Mouse (Mus musculus) neural tube, embryonic 15.5 days (tissue): Measurements from ENCODE around the gene Ccdc96. TPM values are rescaled to one million over a fixed set of nuclear protein-coding genes. Genes with fewer than 3 reads are reported as not detected.

ENCODE experiments used
- ATAC-seq: fragments of 200-750 bp; cut with Nextera tagmentation; 2 replicates; pipeline ENCODE4 v1.8.0; 2017; ENCODE audit warnings: mild to moderate bottlenecking, moderate TSS enrichment, moderate library complexity; ENCODE audit not compliant: low FRiP score
- H3K27ac ChIP-seq: fragments of 300-500 bp; sonication (generic); replicated peaks from 2 replicates; pipeline ENCODE4 v1.5.1; 2015; ENCODE audit warnings: mild to moderate bottlenecking, inconsistent platforms
- H3K27me3 ChIP-seq: fragments of 300-500 bp; sonication (generic); replicated peaks from 2 replicates; pipeline ENCODE4 v1.6.1; 2015; ENCODE audit warnings: inconsistent platforms
- H3K36me3 ChIP-seq: fragments of 300-500 bp; sonication (generic); 2 replicates; pipeline ENCODE4 v1.6.1; 2015; ENCODE audit warnings: inconsistent platforms
- H3K4me1 ChIP-seq: fragments of 300-500 bp; sonication (generic); 2 replicates; pipeline ENCODE4 v1.6.1; 2015; ENCODE audit warnings: inconsistent platforms
- H3K4me2 ChIP-seq: fragments of 300-500 bp; sonication (generic); 2 replicates; pipeline ENCODE4 v1.6.1; 2015; ENCODE audit warnings: inconsistent platforms, mild to moderate bottlenecking, moderate library complexity
- H3K4me3 ChIP-seq: fragments of 300-500 bp; sonication (generic); replicated peaks from 2 replicates; pipeline ENCODE4 v1.5.1; 2015; ENCODE audit warnings: mild to moderate bottlenecking, inconsistent platforms
- H3K9ac ChIP-seq: fragments of 300-500 bp; sonication (generic); replicated peaks from 2 replicates; pipeline ENCODE4 v1.6.1; 2015; ENCODE audit warnings: mild to moderate bottlenecking, inconsistent platforms
- H3K9me3 ChIP-seq: fragments of 300-500 bp; sonication (generic); replicated peaks from 2 replicates; pipeline ENCODE4 v1.6.1; 2016; ENCODE audit warnings: inconsistent platforms
- WGBS: fragments of 180-500 bp; shearing (Covaris S2); methylation state at CpG from one replicate; pipeline ENCODE4 v1.1.7; 2015; ENCODE audit warnings: mixed read lengths; 5-methylcytosine and 5-hydroxymethylcytosine counted together
- polyA plus RNA-seq: library from polyadenylated mRNA; unstranded; fragments of >200 nt; fragmentation: Nextera tagmentation; extraction: Ambion mirVana; gene quantifications from 2 replicates; pipeline ENCODE4 v1.2.1, GENCODE M21; 2015

Gene Ccdc96
- polyA plus RNA-seq: 2.1 and 3.0 TPM in 2 replicates

DNA sequence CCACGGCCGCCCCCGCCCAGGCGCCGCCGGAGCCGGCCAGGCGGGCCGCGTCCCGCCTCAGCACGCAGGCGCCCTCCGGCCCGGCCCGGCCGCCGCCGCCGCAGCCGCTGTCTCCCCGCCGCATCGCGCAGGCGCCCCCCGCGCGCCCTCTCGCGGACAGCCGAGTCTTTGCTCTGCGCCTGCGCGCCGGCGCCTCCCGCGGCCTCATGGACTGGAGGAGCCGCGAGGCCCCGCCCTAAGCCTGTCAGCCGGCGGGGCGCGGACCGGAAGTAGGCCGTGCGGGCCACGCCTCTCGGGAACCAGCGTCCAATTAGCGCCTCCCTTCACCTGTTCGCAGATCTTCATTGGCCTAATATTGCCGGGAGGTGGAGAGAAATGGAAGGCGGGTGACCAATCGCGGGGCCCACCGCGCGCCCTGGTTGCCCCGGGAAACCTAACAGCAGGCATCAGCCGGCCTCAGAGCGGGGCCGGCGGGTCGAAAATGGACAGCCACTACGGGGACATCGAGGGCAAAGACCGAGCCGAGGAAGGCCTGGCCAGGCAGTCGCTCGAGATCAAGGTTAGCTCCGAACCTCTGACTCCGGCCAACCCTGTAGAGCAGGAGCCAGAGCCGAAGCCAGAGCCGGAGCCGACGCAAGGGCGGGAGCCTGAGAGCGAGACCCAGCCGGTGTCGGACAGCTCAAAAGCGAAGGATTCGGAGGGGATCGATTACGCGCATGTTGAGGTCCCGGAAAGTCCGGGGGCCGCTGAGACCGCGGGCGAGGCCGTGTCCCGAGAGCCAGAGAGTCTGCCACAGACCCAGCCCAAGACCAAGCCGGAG, at the start of gene Ccdc96, which contains the start of gene Tada2b:
TSS of gene Ccdc96 (plus strand) at position 418 of the 820 bp plus-strand sequence.
TSS of gene Tada2b (minus strand) at position 115 of the 820 bp plus-strand sequence.
- Histone ChIP-seq H3K36me3 (0 out of 2 replicates have a peak, but pooled peaks cover 3% of the 10 kb centered on the region), H3K4me1 (peaks cover 55% of the 10 kb centered on the region), H3K9me3 (no peaks in the 10 kb centered on the region), H3K27me3 (no peaks in the 10 kb centered on the region), H3K4me2 (peak within 1 kb of the TSS; percentile 92), H3K4me3 (peak within 1 kb of the TSS; percentile 62), H3K27ac (peak within 1 kb of the TSS; percentile 76), H3K9ac (peak within 1 kb of the TSS; percentile 67)
- under 1% methylated on average over 73 of the region's 97 CpGs for WGBS
- peak; percentile 99 for ATAC-seq

DNA sequence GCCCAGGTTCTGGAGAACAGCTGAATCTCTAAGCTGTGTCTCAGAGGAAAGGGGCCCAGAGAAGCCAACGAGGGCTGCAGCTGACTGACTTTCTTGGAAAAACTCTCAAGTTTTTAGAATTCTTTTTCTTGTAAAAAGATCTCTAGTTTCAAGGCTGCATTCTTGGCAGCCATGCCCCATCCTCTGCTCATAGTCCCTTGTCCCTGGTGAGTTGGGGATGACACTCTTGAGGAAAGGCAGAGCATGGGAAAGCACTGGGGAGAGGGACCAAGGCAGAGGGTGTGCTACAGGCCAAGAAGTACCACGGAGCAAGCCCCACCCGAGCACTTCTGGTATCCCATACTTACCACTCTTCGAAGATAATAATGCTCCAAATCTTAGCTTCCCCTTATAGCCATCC, 47.5 kb upstream of the Ccdc96 start:
- Histone ChIP-seq H3K36me3 (no peaks in the 10 kb centered on the region), H3K27me3 (no peaks in the 10 kb centered on the region; the same call in 1 of the 2 replicates), H3K27ac (no peak overlapping the region), H3K9me3 (no peaks in the 10 kb centered on the region), H3K4me2 (no peak overlapping the region), H3K4me1 (no peaks in the 10 kb centered on the region), H3K9ac (no peak overlapping the region), H3K4me3 (no peak overlapping the region)
- WGBS: 88% methylated on average over 4 of the region's 4 CpGs
- no peak for ATAC-seq

DNA sequence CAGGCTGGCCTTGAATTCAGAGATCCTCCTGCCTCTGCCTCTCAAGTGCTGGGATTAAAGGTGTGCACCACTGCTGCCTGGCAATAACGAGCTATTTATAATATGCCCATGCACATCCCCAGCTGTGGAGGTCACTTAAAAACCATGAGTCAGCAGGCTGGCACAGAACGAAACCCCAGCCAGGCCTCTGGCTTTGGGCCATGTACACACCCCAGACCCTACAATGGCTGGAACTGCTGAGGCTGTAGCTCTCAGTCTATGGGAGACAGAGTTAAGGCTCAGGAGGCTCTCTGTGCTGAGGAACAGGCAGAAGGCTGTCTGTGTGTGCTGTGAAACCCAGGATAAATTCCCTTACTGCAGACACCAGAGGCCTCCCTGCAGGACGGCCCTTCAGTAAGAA, 43.6 kb upstream of the Ccdc96 start:
- H3K27ac ChIP-seq: no peak overlapping the region
- WGBS: 52% methylated on average over 3 of the region's 3 CpGs
- peaks cover 8% of the 10 kb centered on the region for H3K4me1 ChIP-seq
- H3K27me3 ChIP-seq: no peaks in the 10 kb centered on the region
- H3K4me3 ChIP-seq: no peak overlapping the region
- no peak overlapping the region for H3K9ac ChIP-seq
- no peak overlapping the region for H3K4me2 ChIP-seq
- no peak for ATAC-seq
- no peaks in the 10 kb centered on the region for H3K36me3 ChIP-seq
- H3K9me3 ChIP-seq: no peaks in the 10 kb centered on the region

DNA sequence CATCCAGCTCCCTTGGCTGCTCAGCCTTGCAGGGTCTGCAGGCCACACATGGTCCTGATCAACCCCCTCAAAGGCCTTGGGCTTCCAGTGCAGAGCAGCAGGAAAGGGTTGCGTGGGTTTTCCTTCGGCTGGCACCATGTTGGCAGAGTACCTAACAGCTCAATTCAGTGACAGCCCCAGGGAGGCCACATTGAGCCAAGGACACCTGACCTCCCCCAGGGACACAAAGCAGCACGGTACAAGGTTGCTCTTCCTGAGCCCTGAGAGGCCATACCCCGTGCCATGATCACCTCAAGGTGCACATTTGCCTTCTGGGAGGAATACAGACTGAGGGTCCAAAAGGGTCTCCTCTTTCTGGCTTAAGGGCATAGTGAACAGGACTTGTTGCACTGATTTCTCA, 39.8 kb upstream of the Ccdc96 start:
- no peak overlapping the region for H3K4me2 ChIP-seq
- H3K36me3 ChIP-seq: no peaks in the 10 kb centered on the region
- peaks cover 14% of the 10 kb centered on the region for H3K4me1 ChIP-seq
- H3K4me3 ChIP-seq: no peak overlapping the region
- H3K9ac ChIP-seq: no peak overlapping the region
- no peak overlapping the region for H3K27ac ChIP-seq
- H3K9me3 ChIP-seq: no peaks in the 10 kb centered on the region
- ATAC-seq: no peak
- no peaks in the 10 kb centered on the region for H3K27me3 ChIP-seq
- 54% methylated on average over 4 of the region's 4 CpGs for whole genome bisulfite sequencing

DNA sequence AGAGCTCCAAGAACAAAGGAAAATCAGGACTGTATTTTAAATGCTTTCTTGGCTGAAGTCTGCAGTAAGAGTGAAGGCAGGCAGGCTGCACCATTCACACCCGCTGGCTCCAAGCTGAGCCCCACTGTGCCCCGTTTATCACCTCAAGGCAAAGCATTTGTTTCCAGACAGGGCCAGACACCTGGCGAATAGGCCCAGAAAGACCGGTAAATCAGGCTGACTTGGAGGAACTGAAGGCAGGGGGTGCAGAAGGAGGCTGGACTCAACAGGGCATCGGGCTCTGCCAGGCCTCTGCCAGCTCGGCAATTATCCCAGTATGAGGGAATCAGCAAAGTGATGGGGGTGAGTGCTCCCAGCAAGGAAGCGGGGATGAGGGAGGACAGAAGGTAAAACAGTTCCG, 39.4 kb upstream of the Ccdc96 start:
- Histone ChIP-seq H3K27ac (0 out of 2 replicates have a peak overlapping the region, but pooled peaks have one; percentile 9), H3K9ac (no peak overlapping the region), H3K4me2 (no peak overlapping the region), H3K9me3 (no peaks in the 10 kb centered on the region), H3K36me3 (no peaks in the 10 kb centered on the region), H3K4me1 (peaks cover 14% of the 10 kb centered on the region), H3K4me3 (no peak overlapping the region), H3K27me3 (no peaks in the 10 kb centered on the region)
- peak; percentile 26; the same call in 1 of the 2 replicates for ATAC-seq
- 23% methylated on average over 8 of the region's 8 CpGs for WGBS

DNA sequence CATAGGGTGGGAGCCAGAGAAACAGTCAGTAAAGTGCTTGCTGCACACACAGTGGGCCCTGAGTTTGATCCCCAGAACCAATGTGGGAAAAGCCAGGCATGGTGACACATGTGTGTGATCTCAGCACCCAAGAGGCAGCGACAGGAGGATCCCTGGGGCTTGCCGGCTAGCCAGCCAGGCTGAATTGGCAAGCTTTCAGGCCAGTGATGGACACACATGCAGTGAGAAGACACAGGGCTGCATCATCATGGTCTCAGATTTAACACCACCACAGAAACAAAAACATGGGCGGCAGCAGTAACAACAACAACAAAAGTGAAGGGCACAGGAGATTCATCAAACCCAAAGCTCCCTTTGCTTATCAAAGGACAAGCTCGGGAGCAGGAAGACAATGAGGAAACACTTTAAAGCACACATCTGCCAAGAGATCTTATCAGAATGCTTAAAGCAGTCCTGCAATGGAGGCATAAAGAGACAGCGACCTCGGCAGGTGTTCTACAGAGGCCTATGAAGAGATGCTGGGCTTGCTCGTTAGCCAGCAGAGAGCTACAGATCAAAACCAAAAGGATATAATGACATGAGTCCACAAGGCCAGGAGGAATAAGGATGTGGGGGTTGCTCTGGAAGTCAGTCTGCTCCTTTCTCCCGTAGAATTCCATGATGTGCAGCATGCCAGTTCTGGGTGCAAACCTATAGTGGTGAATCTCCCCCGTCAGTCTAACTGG, 38.1 kb upstream of the Ccdc96 start:
- Histone ChIP-seq H3K27ac (no peak overlapping the region), H3K4me3 (no peak overlapping the region), H3K36me3 (no peaks in the 10 kb centered on the region), H3K9ac (no peak overlapping the region), H3K4me1 (peaks cover 15% of the 10 kb centered on the region), H3K9me3 (no peaks in the 10 kb centered on the region), H3K4me2 (no peak overlapping the region), H3K27me3 (no peaks in the 10 kb centered on the region)
- 50% methylated on average over 9 of the region's 9 CpGs for WGBS
- ATAC-seq: no peak

DNA sequence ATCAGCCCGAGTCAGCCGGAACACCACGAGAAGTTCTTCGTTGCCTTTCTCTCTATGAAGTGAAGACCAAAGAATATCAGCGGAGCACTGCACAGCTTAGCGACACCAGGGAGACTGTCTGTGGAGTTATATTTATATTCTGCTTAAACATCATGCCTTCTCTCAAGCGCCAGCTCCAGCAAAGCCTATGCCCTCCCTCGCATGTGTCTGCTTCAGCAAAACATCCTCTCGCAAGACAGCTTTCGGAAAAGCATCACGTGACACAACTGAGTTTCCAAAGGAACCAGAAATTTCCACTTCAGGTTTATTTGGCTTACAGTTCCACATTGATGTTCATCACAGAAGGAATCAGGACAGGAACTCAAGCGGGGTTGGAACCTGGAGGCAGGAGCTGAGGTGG, 36.5 kb upstream of the Ccdc96 start:
- Histone ChIP-seq H3K27me3 (no peaks in the 10 kb centered on the region), H3K9ac (no peak overlapping the region), H3K36me3 (no peaks in the 10 kb centered on the region), H3K4me3 (no peak overlapping the region), H3K27ac (no peak overlapping the region), H3K4me1 (peaks cover 16% of the 10 kb centered on the region), H3K9me3 (no peaks in the 10 kb centered on the region), H3K4me2 (no peak overlapping the region)
- WGBS: 94% methylated on average over 12 of the region's 12 CpGs
- ATAC-seq: no peak

DNA sequence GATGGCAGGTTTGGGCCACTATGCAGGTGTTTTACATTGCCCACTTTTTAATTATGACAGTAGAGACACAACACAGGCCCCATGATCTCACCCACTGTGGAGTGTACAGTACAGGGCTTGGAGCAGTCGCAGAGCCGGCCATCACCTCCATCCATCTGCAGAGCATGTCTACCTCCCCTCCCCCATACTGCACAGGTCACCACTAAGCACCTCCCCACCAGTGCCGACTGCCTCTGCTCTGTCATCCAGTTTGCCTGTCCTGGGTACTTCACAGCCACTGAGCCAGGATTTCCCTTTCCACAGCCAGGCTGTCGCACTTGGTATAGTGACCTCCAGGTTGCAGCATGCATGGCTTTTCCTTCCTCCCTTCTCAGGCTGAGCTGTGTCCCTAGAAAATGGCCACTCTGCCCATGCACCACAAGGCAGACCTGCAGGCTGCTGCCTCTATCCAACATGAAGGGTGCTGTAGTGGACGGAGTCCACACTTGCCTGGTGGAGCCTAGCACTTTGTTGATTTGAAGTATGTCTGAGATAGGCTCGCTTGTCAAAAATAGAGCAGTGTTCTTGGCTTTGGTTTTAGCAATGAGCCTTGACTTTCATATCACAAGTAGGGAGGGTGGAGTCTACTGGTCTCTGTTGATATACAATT, 34.6 kb upstream of the Ccdc96 start:
- no peak for ATAC-seq

DNA sequence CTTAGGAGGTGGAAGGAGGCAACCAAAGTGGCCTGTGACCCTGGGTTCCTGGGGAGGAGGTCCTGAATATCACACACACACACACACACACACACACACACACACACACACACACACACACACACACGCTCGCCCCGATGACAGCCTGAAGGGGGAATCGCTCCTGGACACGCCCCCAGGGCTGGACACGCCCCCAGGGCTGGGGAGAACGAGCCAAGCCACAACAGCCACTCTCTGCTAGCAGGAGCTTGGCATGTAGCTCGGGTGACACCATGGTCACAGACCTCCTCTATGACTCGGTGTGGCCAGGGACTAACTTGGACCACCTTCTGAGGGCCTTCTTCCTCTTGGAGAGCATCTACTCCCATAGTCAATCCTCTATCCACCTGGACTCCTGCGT, 33.3 kb upstream of the Ccdc96 start:
- no peak for ATAC-seq
- H3K27ac ChIP-seq: no peak overlapping the region
- no peaks in the 10 kb centered on the region for H3K9me3 ChIP-seq
- H3K27me3 ChIP-seq: no peaks in the 10 kb centered on the region
- H3K4me3 ChIP-seq: no peak overlapping the region
- H3K4me2 ChIP-seq: no peak overlapping the region
- WGBS: 26% methylated on average over 9 of the region's 10 CpGs
- H3K36me3 ChIP-seq: no peaks in the 10 kb centered on the region
- peaks cover 5% of the 10 kb centered on the region; the same call in 1 of the 2 replicates for H3K4me1 ChIP-seq
- H3K9ac ChIP-seq: no peak overlapping the region

More for the DNA sequence above, 34.6 kb upstream of the Ccdc96 start:
- WGBS: 87% methylated on average over 6 of the region's 6 CpGs
- H3K4me1 ChIP-seq: peaks cover 16% of the 10 kb centered on the region
- no peaks in the 10 kb centered on the region for H3K36me3 ChIP-seq
- no peaks in the 10 kb centered on the region for H3K27me3 ChIP-seq
- no peaks in the 10 kb centered on the region for H3K9me3 ChIP-seq
- H3K9ac ChIP-seq: no peak overlapping the region
- H3K4me3 ChIP-seq: no peak overlapping the region
- no peak overlapping the region for H3K4me2 ChIP-seq
- H3K27ac ChIP-seq: no peak overlapping the region

DNA sequence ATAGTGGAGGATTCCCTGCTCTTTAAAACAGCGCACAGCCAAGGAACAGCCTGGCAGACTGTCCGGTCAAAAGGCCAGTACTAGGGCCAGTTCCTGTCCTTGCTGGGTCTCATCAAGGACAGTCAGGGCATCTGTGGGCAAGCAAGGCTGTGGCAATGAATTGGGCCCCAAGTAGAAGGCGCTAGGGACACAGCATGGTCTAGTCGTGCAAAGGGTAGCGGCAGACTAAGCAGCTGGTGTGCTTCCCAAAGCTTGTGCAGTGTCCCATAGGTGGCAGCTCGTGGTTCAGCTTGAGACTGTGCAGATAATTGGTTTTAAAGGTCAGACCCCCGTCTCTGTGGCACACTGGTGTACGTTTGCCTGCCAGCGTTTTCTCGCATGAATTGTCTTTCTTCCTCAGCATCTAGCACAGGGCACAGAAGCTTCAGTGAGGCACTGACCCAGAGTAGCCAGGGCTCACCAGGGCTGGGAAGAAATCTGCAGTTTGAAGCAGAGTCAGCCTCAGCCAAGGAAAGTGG, 32.5 kb upstream of the Ccdc96 start:
- peaks cover 3% of the 10 kb centered on the region; the same call in 1 of the 2 replicates for H3K4me1 ChIP-seq
- H3K27me3 ChIP-seq: no peaks in the 10 kb centered on the region
- no peak overlapping the region for H3K9ac ChIP-seq
- no peak overlapping the region for H3K4me3 ChIP-seq
- WGBS: 59% methylated on average over 10 of the region's 10 CpGs
- no peaks in the 10 kb centered on the region for H3K9me3 ChIP-seq
- H3K36me3 ChIP-seq: no peaks in the 10 kb centered on the region
- no peak overlapping the region for H3K27ac ChIP-seq
- no peak overlapping the region for H3K4me2 ChIP-seq
- ATAC-seq: no peak

DNA sequence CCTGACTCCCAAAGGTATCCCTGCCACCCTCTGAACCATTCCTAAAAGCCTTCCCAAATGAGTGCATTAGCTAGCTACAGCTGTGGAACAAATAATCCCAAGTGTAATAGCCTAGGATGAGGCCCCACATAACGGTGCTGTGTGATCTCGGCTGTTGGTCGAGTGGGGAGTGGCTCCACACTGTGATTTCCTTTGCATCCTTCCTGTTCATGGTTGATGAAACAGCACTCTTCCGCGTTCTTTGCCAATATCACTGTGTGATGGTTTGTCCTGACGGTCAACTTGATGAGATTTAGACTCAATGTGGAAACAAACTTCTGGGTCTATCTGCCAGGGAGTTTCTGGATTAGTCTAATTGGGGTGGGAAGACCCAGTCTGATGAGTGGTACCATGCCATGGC, 31.6 kb upstream of the Ccdc96 start:
- H3K27me3 ChIP-seq: no peaks in the 10 kb centered on the region
- no peak overlapping the region for H3K4me3 ChIP-seq
- H3K27ac ChIP-seq: no peak overlapping the region
- ATAC-seq: no peak
- H3K36me3 ChIP-seq: no peaks in the 10 kb centered on the region
- WGBS: 87% methylated on average over 6 of the region's 6 CpGs
- H3K9me3 ChIP-seq: no peaks in the 10 kb centered on the region
- H3K9ac ChIP-seq: no peak overlapping the region
- peaks cover 3% of the 10 kb centered on the region; the same call in 1 of the 2 replicates for H3K4me1 ChIP-seq
- no peak overlapping the region for H3K4me2 ChIP-seq
